Mouse (Mus musculus) fat pad, adult 2 months (tissue): ENCODE measurements around the gene Fezf1.

Experiments
- DNase-seq: peaks from one replicate; pipeline ENCODE4 v3.0.0-alpha.2; 2011; ENCODE audit warnings: low read depth, low spot score; ENCODE audit errors: extremely low read depth

The Fezf1 gene

GRCm38 (mm10) chr6:23248313-23249052 lies at the start of gene Fezf1:
Gene Fezf1, minus strand, starts transcription at chr6:23248362.
- no peak for DNase-seq

DNA sequence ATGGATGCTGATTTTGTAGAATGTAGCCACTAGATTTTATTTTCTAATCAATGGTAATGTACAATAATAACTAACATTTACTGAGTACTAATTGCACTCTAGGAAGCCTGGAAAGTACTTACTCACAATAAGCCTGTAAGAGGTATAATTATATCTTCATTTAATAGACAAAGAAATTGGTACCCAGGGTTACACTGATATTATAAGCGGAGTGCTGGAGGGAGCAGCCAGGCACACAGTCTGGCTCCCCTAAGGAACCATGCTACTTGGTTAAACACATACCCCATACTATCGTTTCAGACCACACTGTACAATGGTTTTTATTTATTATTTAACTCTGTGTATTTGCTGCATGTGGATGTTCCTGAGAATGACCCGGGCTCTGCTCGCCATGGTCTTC lies 46.5 kb upstream of the Fezf1 start:
- no peak for DNase-seq

DNA sequence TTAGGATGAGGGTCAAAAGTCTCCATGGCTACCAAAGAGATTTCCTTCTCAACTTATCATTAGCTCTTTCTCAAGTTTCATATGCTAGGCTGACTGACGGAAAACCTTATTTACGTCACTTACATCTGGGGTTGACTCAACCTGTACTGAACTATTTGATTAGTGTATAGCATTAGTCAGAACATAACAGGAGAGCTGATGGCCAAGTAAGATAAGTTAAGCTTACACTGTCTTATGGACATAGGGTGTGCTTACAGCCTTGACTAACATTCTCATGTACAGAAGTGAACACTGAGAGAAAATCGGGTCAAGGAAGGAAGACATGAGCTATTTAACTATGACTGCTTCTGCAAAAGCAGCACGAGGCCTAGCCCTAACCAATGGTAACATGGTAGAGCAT lies 40.6 kb upstream of the Fezf1 start:
- no peak for DNase-seq

DNA sequence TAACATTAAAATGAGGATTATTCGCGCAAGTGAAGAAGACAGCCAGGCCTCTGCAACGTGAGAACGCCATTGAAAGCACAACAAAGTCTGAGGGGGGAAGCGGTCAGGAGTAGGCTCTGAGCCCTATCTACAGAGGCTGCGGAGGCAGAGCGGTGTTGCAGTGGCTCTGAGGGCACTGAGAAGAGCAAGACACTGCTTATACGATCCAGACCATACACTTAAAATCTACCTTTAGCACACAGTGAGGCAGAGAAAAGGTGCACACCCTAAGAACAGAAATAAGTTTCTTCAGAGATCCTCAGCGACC lies 33.3 kb upstream of the Fezf1 start:
- no peak for DNase-seq

- DNase-seq = no peak
These were observed 32.8 kb upstream of the Fezf1 start for GRCm38 (mm10) chr6:23280811-23281513.

DNA sequence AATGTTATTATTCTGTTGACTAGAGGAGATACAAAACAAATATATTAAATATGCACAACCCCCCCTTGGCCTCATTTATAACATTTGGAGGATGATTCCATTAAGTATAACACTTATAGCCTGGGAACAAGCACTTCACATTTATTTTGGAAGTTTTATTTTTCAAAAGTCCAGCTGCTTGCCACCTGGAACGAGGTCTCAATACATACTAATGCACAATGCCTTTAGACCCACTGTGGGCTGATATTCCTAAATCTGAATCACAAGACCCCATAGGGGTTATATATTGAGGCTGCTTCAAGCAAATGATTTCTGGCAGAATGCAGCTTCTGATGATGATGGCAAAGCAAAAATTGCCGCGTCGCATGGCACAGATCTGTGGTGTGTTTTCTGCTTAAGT lies 25.3 kb upstream of the Fezf1 start:
- DNase-seq = no peak

GRCm38 (mm10) chr6:23272979-23273378 lies 24.8 kb upstream of the Fezf1 start:
- no peak for DNase-seq

DNA sequence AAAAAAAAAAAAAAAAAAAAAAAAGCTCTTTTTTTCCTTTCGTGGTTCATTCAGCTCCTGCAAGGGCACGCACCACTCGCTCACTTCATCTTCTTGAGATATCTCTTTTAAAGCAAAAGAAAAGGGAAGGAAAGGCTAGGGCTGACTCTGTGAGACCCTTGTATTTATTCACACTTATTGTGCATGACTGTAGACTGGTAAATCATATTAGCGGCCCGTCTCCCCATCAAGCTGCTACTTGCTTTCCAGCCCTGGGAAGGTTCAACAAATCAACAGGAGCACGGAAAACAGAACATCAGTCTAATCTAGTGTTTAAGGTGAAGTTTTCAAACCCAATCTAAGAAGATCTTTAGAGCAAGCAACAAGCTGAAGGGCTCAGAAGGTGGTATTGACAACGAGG lies 24.4 kb upstream of the Fezf1 start:
- DNase-seq = no peak

- no peak for DNase-seq
These were observed 12.5 kb upstream of the Fezf1 start for GRCm38 (mm10) chr6:23260738-23261050.

DNA sequence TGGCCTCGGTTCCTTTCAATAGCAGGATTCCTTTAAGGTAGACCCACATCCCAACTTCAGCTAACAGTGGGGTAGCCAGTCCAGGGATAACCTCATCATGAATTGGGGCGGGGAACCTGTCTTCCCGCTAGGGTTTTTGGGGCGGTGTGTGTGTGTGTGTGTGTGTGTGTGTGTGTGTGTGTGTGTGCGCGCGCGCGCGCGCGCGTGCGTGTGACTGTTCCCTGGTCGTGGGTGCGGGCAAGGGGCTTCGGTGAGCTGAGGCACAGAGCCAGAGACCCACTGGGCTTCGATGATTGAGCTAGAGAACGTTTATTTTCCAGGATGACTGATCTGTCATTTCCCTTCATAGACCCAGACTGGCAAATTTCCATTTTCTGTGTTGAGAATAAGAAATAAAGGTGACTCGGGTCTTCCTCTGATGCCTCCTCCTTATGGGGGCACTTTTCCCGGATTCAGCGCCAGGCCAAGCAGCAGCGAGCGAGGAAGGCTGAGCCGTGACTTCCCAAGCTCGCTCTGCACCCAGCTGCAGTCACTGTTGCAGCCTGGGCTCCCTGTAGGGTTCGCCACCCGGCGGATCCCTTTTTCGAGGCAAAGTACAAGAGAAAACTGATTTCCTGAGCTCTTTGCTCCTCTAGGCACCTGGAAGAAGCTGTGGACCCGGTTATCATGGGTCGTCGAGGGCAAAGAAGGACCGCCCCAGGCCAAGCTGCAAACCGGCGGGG lies 12.0 kb upstream of the Fezf1 start:
- no peak for DNase-seq

DNA sequence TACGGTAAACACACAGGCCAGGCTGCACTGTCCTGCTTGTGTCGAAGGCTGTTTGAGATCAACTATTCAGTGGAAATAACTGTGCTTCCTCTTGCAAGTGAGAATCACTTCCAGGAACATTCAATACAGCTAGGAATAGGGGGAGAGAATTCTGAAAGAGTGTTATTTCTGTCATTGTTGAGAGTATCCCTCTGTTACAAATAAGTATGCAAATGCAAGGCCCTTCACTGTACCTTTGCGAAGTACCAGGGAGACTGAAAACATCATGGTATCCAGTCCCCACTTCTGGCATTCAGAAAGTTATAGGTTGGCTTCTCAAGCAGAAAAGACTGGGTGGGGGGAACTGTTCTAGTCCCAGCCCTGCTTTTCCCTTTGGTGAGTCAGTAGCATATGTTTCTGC lies 9.8 kb upstream of the Fezf1 start:
- no peak for DNase-seq

- DNase-seq = no peak
These were observed 7.0 kb upstream of the Fezf1 start for GRCm38 (mm10) chr6:23255161-23255560.

GRCm38 (mm10) chr6:23254644-23255043 lies 6.5 kb upstream of the Fezf1 start:
- no peak for DNase-seq

DNA sequence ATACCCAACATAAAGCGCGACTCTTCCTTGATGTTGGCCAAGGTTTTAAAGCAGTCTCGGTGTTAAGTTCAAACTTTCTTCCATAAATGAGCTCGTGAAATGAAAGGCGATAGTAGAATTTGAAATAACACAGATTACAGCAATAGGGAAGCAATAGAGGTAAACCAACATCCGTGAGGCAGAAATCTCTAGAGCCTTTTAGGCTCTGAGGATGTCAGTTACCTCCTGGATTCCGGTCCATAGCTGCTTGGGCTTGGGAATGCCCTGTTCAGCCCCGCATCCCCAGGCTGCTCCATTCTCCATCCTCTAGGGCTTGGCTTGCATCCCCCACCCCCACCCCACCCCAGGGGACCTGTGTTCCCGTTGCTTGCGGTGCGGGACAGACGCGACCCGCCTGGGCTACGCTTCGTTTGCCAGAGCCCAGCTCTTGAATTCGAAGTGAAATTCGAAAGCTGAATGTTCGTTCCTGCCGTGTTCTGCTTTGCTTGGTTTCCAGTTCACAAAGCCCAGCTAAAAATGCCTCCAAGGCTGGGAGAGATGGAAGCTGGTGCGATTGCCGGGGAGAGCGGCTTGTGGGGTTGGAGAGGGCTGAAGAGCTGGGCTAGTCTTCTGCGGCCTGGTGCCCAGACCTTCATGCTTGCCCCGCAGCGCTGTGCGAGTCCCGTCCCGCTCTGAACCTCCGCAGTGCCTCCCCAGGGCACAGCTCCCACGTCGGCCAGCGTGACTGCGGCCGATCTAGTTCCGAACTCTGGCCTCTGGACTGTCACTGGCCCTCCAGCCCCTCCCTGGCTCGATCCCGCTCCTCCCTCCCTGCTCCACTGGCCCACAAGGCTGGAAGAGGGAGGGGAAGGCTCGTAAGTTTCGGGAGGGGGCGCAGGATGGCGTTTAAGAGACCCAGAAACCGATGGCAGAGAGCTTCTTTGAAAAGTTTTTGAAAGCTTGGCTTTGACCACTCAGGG lies 5.5 kb upstream of the Fezf1 start:
- DNase-seq = no peak

DNA sequence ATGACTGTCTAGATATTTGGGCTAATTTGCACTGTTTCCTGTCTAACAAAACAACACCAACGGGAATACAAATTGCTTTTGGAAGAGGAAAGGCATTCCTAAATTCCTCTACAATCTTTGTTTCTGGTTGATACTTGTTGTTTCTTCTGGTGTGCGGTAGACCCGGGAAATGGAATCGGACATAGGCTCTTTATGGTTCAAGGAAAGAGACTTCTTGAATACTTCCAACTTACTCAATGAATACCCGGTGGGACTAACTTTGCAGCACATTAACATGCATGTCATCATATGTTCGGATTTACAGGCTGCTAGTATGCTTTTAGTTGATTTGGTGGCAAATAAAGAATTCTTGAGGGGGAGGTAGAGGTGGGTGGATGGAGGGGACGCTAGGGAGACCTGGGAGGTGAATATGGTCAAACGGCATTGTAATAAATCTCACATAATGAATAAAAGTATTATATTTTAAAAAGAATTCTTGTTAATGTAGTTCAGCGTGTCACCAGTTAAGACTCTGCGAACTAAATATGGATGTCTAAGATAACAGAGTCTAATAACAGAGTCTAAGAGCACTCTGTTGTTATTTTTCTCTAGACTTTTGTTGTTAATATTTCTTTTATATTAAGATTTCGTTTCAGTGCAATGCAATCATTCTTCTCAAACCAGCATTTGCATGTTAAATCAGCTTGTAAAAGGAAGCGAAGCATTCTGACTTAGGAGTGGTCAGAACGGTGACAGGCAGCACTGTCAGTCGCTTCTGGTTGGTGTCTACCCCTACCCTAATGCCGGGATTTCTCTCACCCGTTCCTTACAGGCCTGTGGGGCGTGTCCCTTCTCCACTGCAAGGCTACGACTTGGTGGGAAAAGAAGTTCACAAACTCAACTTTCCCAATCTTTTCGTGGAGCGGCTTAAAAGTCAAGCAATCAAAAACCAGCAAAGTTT lies 4.3 kb upstream of the Fezf1 start:
- no peak for DNase-seq

DNA sequence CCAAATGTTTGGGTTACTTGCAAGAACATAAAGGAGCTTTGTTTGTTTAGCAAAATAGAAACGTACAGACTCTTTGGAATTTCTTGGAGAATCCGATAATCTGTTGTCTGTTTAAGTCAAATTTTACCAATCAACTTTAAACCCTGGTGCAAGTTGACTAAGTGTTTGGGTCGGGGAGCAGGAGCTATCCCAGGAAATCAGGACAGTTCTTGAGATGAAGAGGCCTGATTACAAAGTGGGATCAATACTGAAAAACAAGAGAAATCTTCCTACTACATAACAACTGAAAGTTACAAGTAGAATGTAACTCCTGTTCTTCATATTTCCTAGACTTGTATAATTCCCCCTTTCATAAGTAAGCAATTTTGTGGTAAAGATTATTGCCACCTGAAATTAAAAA lies 3.3 kb upstream of the Fezf1 start:
- DNase-seq = no peak

GRCm38 (mm10) chr6:23250288-23250955 lies 2.3 kb upstream of the Fezf1 start:
- DNase-seq = no peak

DNA sequence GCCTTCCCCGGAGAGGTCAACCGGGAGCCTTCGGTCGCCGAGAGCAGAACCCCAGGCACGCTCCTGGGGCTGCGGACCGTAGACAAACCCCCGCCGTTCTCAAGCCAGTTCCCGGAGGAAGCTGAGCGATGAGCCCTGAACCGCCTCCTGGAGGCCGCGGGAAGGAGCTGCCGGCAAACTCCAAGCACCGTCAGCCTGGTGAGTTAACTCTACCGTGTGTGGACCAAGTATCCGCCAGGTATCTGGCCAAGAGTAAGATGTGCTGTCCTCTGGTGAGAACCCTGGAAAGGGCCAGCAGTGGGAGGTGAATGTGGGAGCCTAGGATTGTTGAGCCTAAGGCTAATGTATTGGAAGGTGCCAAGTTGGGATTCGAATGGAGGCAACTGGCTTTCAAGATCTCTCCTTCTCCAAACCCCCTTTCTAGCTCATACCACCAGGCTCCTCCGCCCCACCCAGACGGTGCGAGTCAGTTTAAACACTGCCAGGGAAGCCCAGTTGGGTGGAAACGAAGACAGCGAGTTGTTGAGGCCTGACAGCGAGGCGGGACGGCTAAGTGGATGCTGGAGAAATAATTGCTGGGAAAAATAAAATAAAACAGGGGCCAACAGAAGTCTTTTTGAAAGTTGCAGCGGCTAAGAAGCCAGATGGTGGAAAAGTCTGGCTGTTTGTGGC lies 1.6 kb upstream of the Fezf1 start:
- no peak for DNase-seq

GRCm38 (mm10) chr6:23249053-23249401 lies 865 bp upstream of the Fezf1 start:
- no peak for DNase-seq
